Mouse (Mus musculus) limb, embryonic 13.5 days (tissue): Measurements from ENCODE around the gene Mesp1. TPM values are rescaled to one million over a fixed set of nuclear protein-coding genes. Genes with fewer than 3 reads are reported as not detected.
A peak's percentile ranks its signal among the peaks of the same experiment; 100 is the strongest.

Source experiments
- ATAC-seq: fragments of 200-750 bp; cut with Nextera tagmentation; 2 replicates; pipeline ENCODE4 v1.8.0; 2017; ENCODE audit warnings: low read depth, moderate number of reproducible peaks, moderate TSS enrichment; ENCODE audit not compliant: low FRiP score
- H3K27ac ChIP-seq: fragments of 300-500 bp; sonication (generic); 2 replicates; pipeline ENCODE4 v1.5.1; 2015; ENCODE audit warnings: inconsistent platforms, mild to moderate bottlenecking, moderate library complexity
- H3K27me3 ChIP-seq: fragments of 300-500 bp; sonication (generic); 2 replicates; pipeline ENCODE4 v1.6.1; 2015; ENCODE audit warnings: mild to moderate bottlenecking, inconsistent platforms
- H3K36me3 ChIP-seq: fragments of 300-500 bp; sonication (generic); 2 replicates; pipeline ENCODE4 v1.6.1; 2015; ENCODE audit warnings: inconsistent platforms, mild to moderate bottlenecking, moderate library complexity
- H3K4me1 ChIP-seq: fragments of 300-500 bp; sonication (generic); 2 replicates; pipeline ENCODE4 v1.6.1; 2015; ENCODE audit warnings: inconsistent platforms
- H3K4me2 ChIP-seq: fragments of 300-500 bp; sonication (generic); replicated peaks from 2 replicates; pipeline ENCODE4 v1.6.1; 2015; ENCODE audit warnings: inconsistent platforms, mild to moderate bottlenecking, moderate library complexity
- H3K4me3 ChIP-seq: fragments of 300-500 bp; sonication (generic); 2 replicates; pipeline ENCODE4 v1.5.1; 2015; ENCODE audit warnings: moderate library complexity, mild to moderate bottlenecking, inconsistent platforms
- H3K9ac ChIP-seq: fragments of 300-500 bp; sonication (generic); 2 replicates; pipeline ENCODE4 v1.6.1; 2015; ENCODE audit warnings: mild to moderate bottlenecking, inconsistent platforms
- H3K9me3 ChIP-seq: fragments of 300-500 bp; sonication (generic); 2 replicates; pipeline ENCODE4 v1.6.1; 2016; ENCODE audit warnings: inconsistent platforms
- WGBS: fragments of 180-500 bp; shearing (Covaris S2); methylation state at CpG from one replicate; pipeline ENCODE4 v1.1.7; 2015; 5-methylcytosine and 5-hydroxymethylcytosine counted together
- polyA plus RNA-seq: library from polyadenylated mRNA; unstranded; fragments of >200 nt; fragmentation: Nextera tagmentation; extraction: Ambion mirVana; gene quantifications from 2 replicates; pipeline ENCODE4 v1.2.1, GENCODE M21; 2015

The Mesp1 gene
- polyA plus RNA-seq, 1 experiment from 2014 or later = not detected

- H3K4me3 ChIP-seq = no peak overlapping the region
- no peak for ATAC-seq
- no peaks in the 10 kb centered on the region for H3K36me3 ChIP-seq
- H3K27me3 ChIP-seq = peaks cover 4% of the 10 kb centered on the region; the same call in 1 of the 2 replicates
- H3K4me1 ChIP-seq = peaks cover 4% of the 10 kb centered on the region; the same call in 1 of the 2 replicates
- no peaks in the 10 kb centered on the region for H3K9me3 ChIP-seq
- H3K9ac ChIP-seq = no peak overlapping the region
- H3K4me2 ChIP-seq = no peak overlapping the region
- no peak overlapping the region for H3K27ac ChIP-seq
- 89% methylated on average over 2 of the region's 2 CpGs for WGBS
Measured at GRCm38 (mm10) chr7:79782516-79782855, 11.1 kb downstream of the Mesp1 start.

GRCm38 (mm10) chr7:79781826-79782515 is 11.6 kb downstream of the Mesp1 start:
- Histone ChIP-seq H3K27ac (no peak overlapping the region), H3K27me3 (no peaks in the 10 kb centered on the region), H3K9ac (no peak overlapping the region), H3K4me1 (peaks cover 4% of the 10 kb centered on the region; the same call in 1 of the 2 replicates), H3K36me3 (no peaks in the 10 kb centered on the region), H3K4me2 (no peak overlapping the region), H3K4me3 (no peak overlapping the region), H3K9me3 (no peaks in the 10 kb centered on the region)
- 82% methylated on average over 11 of the region's 11 CpGs for WGBS
- ATAC-seq = no peak

GRCm38 (mm10) chr7:79780647-79781626 is 12.7 kb downstream of the Mesp1 start:
- no peaks in the 10 kb centered on the region for H3K36me3 ChIP-seq
- H3K27me3 ChIP-seq = no peaks in the 10 kb centered on the region
- H3K9me3 ChIP-seq = no peaks in the 10 kb centered on the region
- H3K4me3 ChIP-seq = peak overlapping the region; percentile 16
- peak; percentile 44; the same call in 1 of the 2 replicates for ATAC-seq
- peaks cover 4% of the 10 kb centered on the region; the same call in 1 of the 2 replicates for H3K4me1 ChIP-seq
- peak overlapping the region; percentile 52 for H3K4me2 ChIP-seq
- WGBS = 26% methylated on average over 16 of the region's 16 CpGs
- no peak overlapping the region for H3K9ac ChIP-seq
- no peak overlapping the region for H3K27ac ChIP-seq

GRCm38 (mm10) chr7:79771561-79772512 is 21.8 kb downstream of the Mesp1 start:
- Histone ChIP-seq H3K9me3 (no peaks in the 10 kb centered on the region), H3K4me3 (no peak overlapping the region), H3K4me2 (no peak overlapping the region), H3K9ac (no peak overlapping the region), H3K27me3 (no peaks in the 10 kb centered on the region), H3K27ac (no peak overlapping the region), H3K36me3 (no peaks in the 10 kb centered on the region), H3K4me1 (no peaks in the 10 kb centered on the region)
- WGBS = 34% methylated on average over 15 of the region's 15 CpGs
- ATAC-seq = no peak

GRCm38 (mm10) chr7:79769664-79770063 is 23.9 kb downstream of the Mesp1 start:
- Histone ChIP-seq H3K4me2 (no peak overlapping the region), H3K9me3 (no peaks in the 10 kb centered on the region), H3K9ac (no peak overlapping the region), H3K4me3 (no peak overlapping the region), H3K27ac (no peak overlapping the region), H3K4me1 (no peaks in the 10 kb centered on the region), H3K36me3 (no peaks in the 10 kb centered on the region), H3K27me3 (no peaks in the 10 kb centered on the region)
- 71% methylated on average over 3 of the region's 3 CpGs for WGBS
- ATAC-seq = no peak

- ATAC-seq = no peak
- Histone ChIP-seq H3K27ac (no peak overlapping the region), H3K4me1 (no peaks in the 10 kb centered on the region), H3K4me2 (no peak overlapping the region), H3K9me3 (no peaks in the 10 kb centered on the region), H3K9ac (no peak overlapping the region), H3K27me3 (no peaks in the 10 kb centered on the region), H3K4me3 (no peak overlapping the region), H3K36me3 (no peaks in the 10 kb centered on the region)
- 46% methylated on average over 1 of the region's 1 CpGs for WGBS
Measured at GRCm38 (mm10) chr7:79765991-79766390, 27.6 kb downstream of the Mesp1 start.

GRCm38 (mm10) chr7:79762106-79762505 is 31.5 kb downstream of the Mesp1 start:
- WGBS = 83% methylated on average over 8 of the region's 8 CpGs
- H3K27ac ChIP-seq = no peak overlapping the region
- ATAC-seq = no peak

GRCm38 (mm10) chr7:79761124-79761876 is 32.3 kb downstream of the Mesp1 start:
- Histone ChIP-seq H3K27me3 (no peaks in the 10 kb centered on the region), H3K4me2 (no peak overlapping the region), H3K9me3 (no peaks in the 10 kb centered on the region), H3K27ac (no peak overlapping the region), H3K4me1 (no peaks in the 10 kb centered on the region), H3K36me3 (no peaks in the 10 kb centered on the region), H3K4me3 (no peak overlapping the region), H3K9ac (no peak overlapping the region)
- 70% methylated on average over 5 of the region's 5 CpGs for WGBS
- no peak for ATAC-seq

More at GRCm38 (mm10) chr7:79762106-79762505, 31.5 kb downstream of the Mesp1 start:
- H3K9ac ChIP-seq = no peak overlapping the region
- H3K27me3 ChIP-seq = no peaks in the 10 kb centered on the region
- H3K4me2 ChIP-seq = no peak overlapping the region
- H3K9me3 ChIP-seq = no peaks in the 10 kb centered on the region
- no peak overlapping the region for H3K4me3 ChIP-seq
- no peaks in the 10 kb centered on the region for H3K36me3 ChIP-seq
- H3K4me1 ChIP-seq = no peaks in the 10 kb centered on the region

GRCm38 (mm10) chr7:79759766-79760165 is 33.8 kb downstream of the Mesp1 start:
- Histone ChIP-seq H3K27ac (no peak overlapping the region), H3K4me1 (no peaks in the 10 kb centered on the region), H3K36me3 (no peaks in the 10 kb centered on the region), H3K9me3 (no peaks in the 10 kb centered on the region), H3K4me2 (no peak overlapping the region), H3K27me3 (no peaks in the 10 kb centered on the region), H3K4me3 (no peak overlapping the region), H3K9ac (no peak overlapping the region)
- no peak for ATAC-seq

GRCm38 (mm10) chr7:79758176-79758575 is 35.4 kb downstream of the Mesp1 start:
- no peaks in the 10 kb centered on the region for H3K4me1 ChIP-seq
- H3K36me3 ChIP-seq = no peaks in the 10 kb centered on the region
- H3K4me2 ChIP-seq = no peak overlapping the region
- WGBS = 61% methylated on average over 6 of the region's 6 CpGs
- no peak overlapping the region for H3K9ac ChIP-seq
- no peak overlapping the region for H3K27ac ChIP-seq
- H3K9me3 ChIP-seq = no peaks in the 10 kb centered on the region
- no peak for ATAC-seq
- H3K27me3 ChIP-seq = no peaks in the 10 kb centered on the region
- H3K4me3 ChIP-seq = no peak overlapping the region

GRCm38 (mm10) chr7:79756334-79756733 is 37.3 kb downstream of the Mesp1 start:
- Histone ChIP-seq H3K27ac (no peak overlapping the region), H3K9ac (no peak overlapping the region), H3K27me3 (no peaks in the 10 kb centered on the region), H3K4me2 (no peak overlapping the region), H3K4me1 (no peaks in the 10 kb centered on the region), H3K9me3 (no peaks in the 10 kb centered on the region), H3K4me3 (no peak overlapping the region), H3K36me3 (no peaks in the 10 kb centered on the region)
- no peak for ATAC-seq
- WGBS = 47% methylated on average over 2 of the region's 2 CpGs
